Mouse (Mus musculus) kidney, adult 18-20 months (tissue): ENCODE results near the gene Bax.
"Not testable (repeated sequence)": the region's sequence is repeated elsewhere in the genome, so short reads cannot be mapped to it uniquely, and the experiment has no call there.

Source experiments
- DNase-seq: peaks from one replicate; pipeline ENCODE4 v3.0.0; 2021

The Bax gene

GRCm38 (mm10) chr7:45466283-45467089 lies at the start of gene Bax:
TSS of gene Bax (minus strand) at chr7:45466898.
- peak; percentile 96 for DNase-seq

GRCm38 (mm10) chr7:45515436-45515835 lies 48.7 kb upstream of the Bax start:
- no peak for DNase-seq

- no peak for DNase-seq
Measured at GRCm38 (mm10) chr7:45514411-45514810, 47.7 kb upstream of the Bax start.

GRCm38 (mm10) chr7:45509912-45510787 lies 43.5 kb upstream of the Bax start, which contains the start of gene Nucb1:
TSS of gene Nucb1 (minus strand) at chr7:45510406.
- DNase-seq = peak; percentile 96

GRCm38 (mm10) chr7:45509181-45509882 lies 42.6 kb upstream of the Bax start:
- DNase-seq = no peak

- DNase-seq = no peak
Measured at GRCm38 (mm10) chr7:45508561-45508960, 41.9 kb upstream of the Bax start.

GRCm38 (mm10) chr7:45507583-45507982 lies 40.9 kb upstream of the Bax start:
- peak; percentile 40 for DNase-seq

GRCm38 (mm10) chr7:45498427-45498826 lies 31.7 kb upstream of the Bax start:
- no peak for DNase-seq

- no peak for DNase-seq
Measured at GRCm38 (mm10) chr7:45494548-45494947, 27.9 kb upstream of the Bax start.

- DNase-seq = no peak
Measured at GRCm38 (mm10) chr7:45492951-45493350, 26.3 kb upstream of the Bax start.

GRCm38 (mm10) chr7:45492225-45492844 lies 25.6 kb upstream of the Bax start:
- no peak for DNase-seq

GRCm38 (mm10) chr7:45491264-45491663 lies 24.6 kb upstream of the Bax start:
- peak; percentile 54 for DNase-seq

- DNase-seq = peak; percentile 18
Measured at GRCm38 (mm10) chr7:45490822-45491221, 24.1 kb upstream of the Bax start.

GRCm38 (mm10) chr7:45489578-45489977 lies 22.9 kb upstream of the Bax start:
- no peak for DNase-seq

GRCm38 (mm10) chr7:45488293-45489204 lies 21.9 kb upstream of the Bax start, which contains the start of gene Dhdh:
TSS of gene Dhdh (minus strand) at chr7:45488805.
- DNase-seq = peak; percentile 67

- DNase-seq = no peak
Measured at GRCm38 (mm10) chr7:45487861-45488292, 21.2 kb upstream of the Bax start.

GRCm38 (mm10) chr7:45486761-45487415 lies 20.2 kb upstream of the Bax start, which contains the start of gene Gm45808:
TSS of gene Gm45808 (minus strand) at chr7:45486811.
- DNase-seq = no peak

- no peak for DNase-seq
Measured at GRCm38 (mm10) chr7:45486158-45486557, 19.5 kb upstream of the Bax start.

GRCm38 (mm10) chr7:45484985-45485384 lies 18.3 kb upstream of the Bax start:
- DNase-seq = not testable (repeated sequence)

GRCm38 (mm10) chr7:45482166-45482565 lies 15.5 kb upstream of the Bax start:
- no peak for DNase-seq
